Mouse (Mus musculus): ENCODE data around the gene Acsl4. TPM values are rescaled to one million over a fixed set of nuclear protein-coding genes. Genes with fewer than 3 reads are reported as not detected.

Gene Acsl4
- polyA plus RNA-seq, 2 experiments = 6.4 to 15.4 TPM

DNA sequence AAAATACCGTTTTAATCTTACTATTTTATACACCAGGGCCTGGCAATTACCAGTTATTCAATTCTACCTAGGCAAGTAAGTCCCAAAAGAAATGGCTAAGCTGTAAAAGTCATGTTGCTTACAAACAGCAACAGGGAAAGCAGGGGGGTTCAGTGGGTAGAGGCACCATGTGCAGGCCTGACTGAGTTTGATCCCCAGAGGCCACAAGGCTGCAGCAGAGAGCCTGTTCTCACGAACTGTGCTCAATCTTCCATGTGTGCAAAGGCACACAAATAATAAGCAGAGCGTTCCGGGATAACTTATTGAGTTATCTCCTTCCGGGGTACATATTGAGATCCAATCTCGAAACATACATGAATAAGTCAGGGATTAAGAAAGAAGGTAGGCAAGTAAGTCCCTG, 12.3 kb downstream of the Acsl4 start:
- Histone ChIP-seq H3K9me3 (ENCODE audit: control insufficient read depth, low read length) (no peaks in the 10 kb centered on the region), H3K36me3 (ENCODE audit: control insufficient read depth, insufficient read depth, low read length) (no peaks in the 10 kb centered on the region), H3K9ac (ENCODE audit: low read depth, low read length, severe bottlenecking) (no peak overlapping the region), H3K4me1 (ENCODE audit: control insufficient read depth, insufficient read depth, low read length) (no peaks in the 10 kb centered on the region), H3K27ac (replicated peaks; ENCODE audit: low read depth, low read length) (no peak overlapping the region), H3K27me3 (ENCODE audit: control insufficient read depth, insufficient read depth, low read length) (no peaks in the 10 kb centered on the region), H3K4me3 (replicated peaks; ENCODE audit: low read length) (no peak overlapping the region), H3K4me2 (replicated peaks; ENCODE audit: low read depth, low read length, severe bottlenecking) (no peak overlapping the region)
- 82% methylated on average over 6 of the region's 6 CpGs for WGBS
- no peak for DNase-seq (ENCODE audit: low spot score)
- no peak for TF ChIP-seq POLR2A (IDR thresholded peaks at IDR 0.05; ENCODE audit: borderline replicate concordance, extremely low read depth, insufficient read depth, insufficient read length)
- ATAC-seq (ENCODE audit: low FRiP score, low read depth) = no peak

- no peak for ATAC-seq (ENCODE audit: low FRiP score, low read depth)
- Histone ChIP-seq H3K9ac (ENCODE audit: low read depth, low read length, severe bottlenecking) (no peak overlapping the region), H3K4me2 (replicated peaks; ENCODE audit: low read depth, low read length, severe bottlenecking) (no peak overlapping the region), H3K9me3 (ENCODE audit: control insufficient read depth, low read length) (no peaks in the 10 kb centered on the region), H3K36me3 (ENCODE audit: control insufficient read depth, insufficient read depth, low read length) (no peaks in the 10 kb centered on the region), H3K27ac (replicated peaks; ENCODE audit: low read depth, low read length) (no peak overlapping the region), H3K4me1 (ENCODE audit: control insufficient read depth, insufficient read depth, low read length) (no peaks in the 10 kb centered on the region), H3K4me3 (replicated peaks; ENCODE audit: low read length) (no peak overlapping the region), H3K27me3 (ENCODE audit: control insufficient read depth, insufficient read depth, low read length) (no peaks in the 10 kb centered on the region)
- 82% methylated on average over 3 of the region's 3 CpGs for WGBS
- TF ChIP-seq POLR2A (IDR thresholded peaks at IDR 0.05; ENCODE audit: borderline replicate concordance, extremely low read depth, insufficient read depth, insufficient read length) = no peak
- no peak for DNase-seq (ENCODE audit: low spot score)
These were observed 13.0 kb downstream of the Acsl4 start for GRCm38 (mm10) chrX:142377358-142377757.

GRCm38 (mm10) chrX:142376747-142377146, 13.6 kb downstream of the Acsl4 start:
- WGBS = 79% methylated on average over 3 of the region's 3 CpGs
- ATAC-seq (ENCODE audit: low FRiP score, low read depth) = no peak
- no peak overlapping the region for H3K4me2 ChIP-seq (replicated peaks; ENCODE audit: low read depth, low read length, severe bottlenecking)

GRCm38 (mm10) chrX:142375519-142375918, 14.8 kb downstream of the Acsl4 start:
- WGBS = 88% methylated on average over 4 of the region's 4 CpGs

More at GRCm38 (mm10) chrX:142376747-142377146, 13.6 kb downstream of the Acsl4 start:
- no peak overlapping the region for H3K4me3 ChIP-seq (replicated peaks; ENCODE audit: low read length)
- H3K9ac ChIP-seq (ENCODE audit: low read depth, low read length, severe bottlenecking) = no peak overlapping the region
- DNase-seq (ENCODE audit: low spot score) = no peak
- H3K9me3 ChIP-seq (ENCODE audit: control insufficient read depth, low read length) = no peaks in the 10 kb centered on the region
- no peak for TF ChIP-seq POLR2A (IDR thresholded peaks at IDR 0.05; ENCODE audit: borderline replicate concordance, extremely low read depth, insufficient read depth, insufficient read length)
- no peaks in the 10 kb centered on the region for H3K4me1 ChIP-seq (ENCODE audit: control insufficient read depth, insufficient read depth, low read length)
- no peak overlapping the region for H3K27ac ChIP-seq (replicated peaks; ENCODE audit: low read depth, low read length)
- H3K36me3 ChIP-seq (ENCODE audit: control insufficient read depth, insufficient read depth, low read length) = no peaks in the 10 kb centered on the region
- H3K27me3 ChIP-seq (ENCODE audit: control insufficient read depth, insufficient read depth, low read length) = no peaks in the 10 kb centered on the region

GRCm38 (mm10) chrX:142372393-142372792, 17.9 kb downstream of the Acsl4 start:
- Histone ChIP-seq H3K4me3 (replicated peaks; ENCODE audit: low read length) (no peak overlapping the region), H3K9me3 (ENCODE audit: control insufficient read depth, low read length) (no peaks in the 10 kb centered on the region), H3K27me3 (ENCODE audit: control insufficient read depth, insufficient read depth, low read length) (no peaks in the 10 kb centered on the region), H3K27ac (replicated peaks; ENCODE audit: low read depth, low read length) (no peak overlapping the region), H3K9ac (ENCODE audit: low read depth, low read length, severe bottlenecking) (no peak overlapping the region), H3K4me2 (replicated peaks; ENCODE audit: low read depth, low read length, severe bottlenecking) (no peak overlapping the region), H3K4me1 (ENCODE audit: control insufficient read depth, insufficient read depth, low read length) (no peaks in the 10 kb centered on the region), H3K36me3 (ENCODE audit: control insufficient read depth, insufficient read depth, low read length) (no peaks in the 10 kb centered on the region)
- ATAC-seq (ENCODE audit: low FRiP score, low read depth) = no peak
- TF ChIP-seq POLR2A (IDR thresholded peaks at IDR 0.05; ENCODE audit: borderline replicate concordance, extremely low read depth, insufficient read depth, insufficient read length) = no peak
- WGBS = 23% methylated on average over 3 of the region's 3 CpGs
- DNase-seq (ENCODE audit: low spot score) = peak; percentile 55

More at GRCm38 (mm10) chrX:142375519-142375918, 14.8 kb downstream of the Acsl4 start:
- H3K36me3 ChIP-seq (ENCODE audit: control insufficient read depth, insufficient read depth, low read length) = no peaks in the 10 kb centered on the region
- no peak for TF ChIP-seq POLR2A (IDR thresholded peaks at IDR 0.05; ENCODE audit: borderline replicate concordance, extremely low read depth, insufficient read depth, insufficient read length)
- H3K27me3 ChIP-seq (ENCODE audit: control insufficient read depth, insufficient read depth, low read length) = no peaks in the 10 kb centered on the region
- H3K4me1 ChIP-seq (ENCODE audit: control insufficient read depth, insufficient read depth, low read length) = no peaks in the 10 kb centered on the region
- no peaks in the 10 kb centered on the region for H3K9me3 ChIP-seq (ENCODE audit: control insufficient read depth, low read length)
- H3K9ac ChIP-seq (ENCODE audit: low read depth, low read length, severe bottlenecking) = no peak overlapping the region
- DNase-seq (ENCODE audit: low spot score) (no peak), ATAC-seq (ENCODE audit: low FRiP score, low read depth) (no peak)
- H3K27ac ChIP-seq (replicated peaks; ENCODE audit: low read depth, low read length) = no peak overlapping the region
- no peak overlapping the region for H3K4me2 ChIP-seq (replicated peaks; ENCODE audit: low read depth, low read length, severe bottlenecking)
- no peak overlapping the region for H3K4me3 ChIP-seq (replicated peaks; ENCODE audit: low read length)

DNA sequence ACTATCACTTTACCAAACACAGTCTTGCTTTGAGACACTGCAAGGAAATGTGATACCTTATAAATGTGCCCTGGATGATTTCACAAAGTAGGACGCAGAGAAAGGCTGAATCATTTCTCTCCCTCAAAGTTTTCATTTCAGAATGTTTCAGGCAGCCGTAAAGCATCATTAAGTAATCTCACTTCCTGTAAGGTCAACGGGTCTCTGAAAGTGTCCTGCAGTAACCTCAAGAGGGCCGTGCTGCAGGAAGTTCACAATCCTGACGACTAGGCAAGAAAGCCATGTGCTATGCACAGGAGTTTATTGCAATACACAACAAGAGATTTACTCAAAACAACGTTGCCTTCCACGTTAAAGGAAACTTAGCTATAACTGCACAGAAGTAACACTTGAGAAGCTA, 20.4 kb downstream of the Acsl4 start:
- WGBS = 29% methylated on average over 7 of the region's 7 CpGs

More for the DNA sequence above, 20.4 kb downstream of the Acsl4 start:
- Histone ChIP-seq H3K27ac (replicated peaks; ENCODE audit: low read depth, low read length) (no peak overlapping the region), H3K9me3 (ENCODE audit: control insufficient read depth, low read length) (no peaks in the 10 kb centered on the region), H3K36me3 (ENCODE audit: control insufficient read depth, insufficient read depth, low read length) (no peaks in the 10 kb centered on the region), H3K4me3 (replicated peaks; ENCODE audit: low read length) (no peak overlapping the region), H3K4me1 (ENCODE audit: control insufficient read depth, insufficient read depth, low read length) (no peaks in the 10 kb centered on the region), H3K27me3 (ENCODE audit: control insufficient read depth, insufficient read depth, low read length) (no peaks in the 10 kb centered on the region), H3K9ac (ENCODE audit: low read depth, low read length, severe bottlenecking) (no peak overlapping the region), H3K4me2 (replicated peaks; ENCODE audit: low read depth, low read length, severe bottlenecking) (no peak overlapping the region)
- no peak for ATAC-seq (ENCODE audit: low FRiP score, low read depth)
- no peak for TF ChIP-seq POLR2A (IDR thresholded peaks at IDR 0.05; ENCODE audit: borderline replicate concordance, extremely low read depth, insufficient read depth, insufficient read length)
- no peak for DNase-seq (ENCODE audit: low spot score)
